Mouse (Mus musculus): ENCODE measurements at regions not wholly inside any gene's neighbourhood (a gene's known extent, or its start where the extent isn't known, plus 50 kb on each side); places are given as distances from the start of the nearest gene placed in this dataset.

DNA sequence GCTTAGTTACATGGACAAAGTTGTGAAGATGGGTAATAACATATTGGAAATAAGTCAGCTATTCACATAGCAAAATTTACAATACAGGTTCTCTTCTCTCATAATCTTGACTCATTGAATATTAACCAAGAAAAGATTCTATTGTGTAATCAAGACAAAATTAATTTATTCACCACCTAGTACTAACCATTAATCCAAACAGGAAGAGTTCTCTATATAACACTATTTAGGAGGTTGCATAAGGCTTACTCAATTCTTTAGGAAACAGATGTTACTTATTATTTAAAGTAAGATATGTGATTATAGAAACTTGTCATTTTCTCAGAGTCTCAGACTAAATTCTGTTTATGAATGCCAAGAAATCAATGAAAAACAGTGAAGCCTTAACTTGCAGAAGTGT, 600.4 kb upstream of the Tusc1 start:
- DNase-seq (ENCODE audit: low read depth, low spot score) = no peak

DNA sequence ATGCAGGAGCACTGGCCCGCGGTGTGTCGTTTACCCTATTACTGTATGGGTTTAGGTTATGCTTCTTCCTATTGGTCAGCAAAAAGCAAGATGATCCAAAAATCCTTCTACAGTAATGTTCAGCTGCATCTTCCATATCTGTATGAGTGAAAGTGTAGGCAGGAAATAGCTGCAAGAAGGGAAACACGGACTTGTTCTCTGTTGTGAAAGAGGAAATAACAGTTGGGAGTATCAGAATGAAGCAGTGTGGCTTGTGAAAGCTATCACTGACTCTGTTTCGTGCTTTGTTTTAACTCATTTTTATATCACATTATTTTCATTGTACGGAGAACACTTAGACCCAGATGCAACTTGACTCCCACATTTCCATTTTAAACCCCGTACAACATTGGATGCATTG, 591.8 kb upstream of the Tusc1 start:
- no peak for DNase-seq (ENCODE audit: low read depth, low spot score)

DNA sequence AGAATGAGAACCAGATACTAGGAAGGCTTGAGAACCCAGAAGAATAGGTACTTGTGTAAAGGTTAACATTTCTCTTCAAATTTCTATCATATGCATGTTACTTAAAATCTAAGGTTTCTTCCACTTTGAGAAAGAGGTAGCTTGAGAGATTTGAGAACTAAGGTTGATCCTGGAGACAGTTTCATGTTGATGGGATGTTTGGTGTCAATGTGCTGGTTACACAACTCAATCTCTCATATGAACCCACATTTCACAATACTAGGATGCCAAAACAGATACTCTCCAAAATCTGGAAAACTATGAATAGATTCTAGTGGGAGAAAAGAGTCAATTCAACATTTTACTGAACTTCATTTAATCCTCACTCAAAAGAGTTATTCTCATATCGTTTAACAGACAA, 589.1 kb upstream of the Tusc1 start:
- DNase-seq (ENCODE audit: low read depth, low spot score) = no peak

DNA sequence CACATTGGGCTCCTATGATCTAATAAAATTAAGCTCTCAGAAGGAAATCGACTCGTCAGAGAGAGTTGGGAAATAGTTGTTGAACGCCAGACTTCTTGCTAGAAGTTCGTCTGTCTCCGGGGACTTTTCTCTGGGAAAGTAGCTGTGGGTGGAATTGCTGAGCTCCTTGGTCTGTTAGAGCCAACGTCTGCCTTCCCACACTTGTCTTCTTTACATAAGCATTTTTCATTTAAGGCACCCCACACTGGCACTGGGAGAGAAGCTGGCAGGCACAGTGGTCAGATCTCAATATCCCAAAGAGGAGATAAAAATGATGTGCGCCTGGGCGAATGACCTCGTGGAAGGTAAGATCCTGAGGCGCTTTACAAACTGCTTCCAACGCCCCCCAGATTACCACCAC, 551.3 kb upstream of the Tusc1 start:
- no peak for DNase-seq (ENCODE audit: low read depth, low spot score)

DNA sequence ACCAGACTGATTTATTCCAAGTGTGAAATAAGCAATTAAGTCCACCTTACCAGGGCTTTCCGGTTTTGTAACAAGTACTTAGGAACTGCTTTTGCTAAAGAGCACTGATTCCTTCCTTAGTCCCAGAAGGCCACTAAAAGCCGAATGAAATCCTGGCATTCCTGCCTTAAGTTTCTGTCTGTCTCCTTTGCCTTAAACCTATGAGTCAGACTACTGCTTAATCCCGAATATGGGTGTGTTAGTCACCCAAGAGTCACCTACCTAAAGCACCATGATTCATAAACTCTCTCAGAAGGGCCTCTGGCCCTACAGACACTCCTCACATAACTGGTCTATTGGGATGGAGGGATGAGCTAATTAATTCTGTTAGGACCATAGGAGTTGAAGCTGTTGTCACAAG, 546.0 kb upstream of the Tusc1 start:
- no peak for DNase-seq (ENCODE audit: low read depth, low spot score)

DNA sequence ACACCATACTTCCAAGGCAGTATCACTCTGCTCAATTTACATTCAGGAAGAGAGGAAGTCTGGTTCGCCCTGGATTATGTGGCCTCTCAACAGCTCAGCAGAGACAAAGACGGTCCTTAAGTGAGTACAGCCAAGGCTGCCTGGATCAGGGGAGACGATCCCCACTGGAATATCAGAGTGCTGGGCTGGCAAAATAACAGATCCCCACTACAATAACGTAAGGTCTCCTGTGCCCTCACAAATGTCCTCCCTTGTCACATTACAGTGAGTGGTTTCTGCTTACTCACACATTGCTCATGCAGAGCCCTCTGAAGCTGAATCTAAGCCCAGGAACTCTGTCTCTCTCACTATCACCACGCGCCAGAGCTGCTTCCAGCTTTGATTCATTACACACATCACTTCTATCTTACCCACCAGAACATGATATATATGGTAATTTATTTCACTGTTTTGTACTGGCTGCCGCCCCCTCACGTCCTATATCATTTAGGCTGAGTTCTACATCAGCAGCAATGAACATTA, 544.1 kb upstream of the Tusc1 start:
- peak; percentile 34 for DNase-seq (ENCODE audit: low read depth, low spot score)

DNA sequence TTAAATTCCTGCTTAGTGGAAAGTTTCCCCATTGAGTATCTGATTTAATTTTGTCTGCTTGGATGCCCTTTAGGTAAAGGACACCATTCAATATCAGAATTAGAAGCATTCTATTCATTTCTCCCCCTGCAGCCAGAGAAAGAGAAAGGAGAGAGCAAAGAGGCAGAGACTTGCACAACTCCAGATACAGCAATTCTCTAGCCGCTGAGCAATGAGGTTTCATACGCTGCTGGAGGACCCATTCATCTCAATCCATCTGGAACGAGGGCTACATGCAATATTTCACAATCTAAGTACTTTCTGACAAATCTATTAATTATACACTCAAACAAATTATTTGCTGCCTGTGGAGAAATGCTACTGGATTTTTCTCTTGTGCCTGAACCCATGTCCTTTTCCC, 538.0 kb upstream of the Tusc1 start:
- DNase-seq (ENCODE audit: low read depth, low spot score) = no peak

DNA sequence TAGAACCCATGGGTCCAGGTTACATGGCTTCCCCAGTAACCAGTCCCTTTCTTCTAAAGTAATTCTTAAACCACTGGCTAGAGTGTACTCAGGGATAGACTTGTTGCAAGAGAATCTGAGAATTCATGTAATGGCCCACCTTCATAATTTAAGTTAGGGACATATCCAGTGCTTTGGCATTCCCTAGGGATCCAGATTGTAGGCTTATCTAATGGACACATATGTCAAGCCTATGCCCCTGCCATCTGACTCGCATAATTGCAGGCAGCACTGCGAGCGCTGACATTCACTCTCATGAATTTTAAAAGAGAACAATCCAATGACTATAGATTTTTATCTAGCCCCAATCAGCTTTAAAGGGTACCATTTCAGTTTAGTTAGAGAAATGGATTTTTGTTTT, 518.1 kb upstream of the Tusc1 start:
- DNase-seq (ENCODE audit: low read depth, low spot score) = no peak

DNA sequence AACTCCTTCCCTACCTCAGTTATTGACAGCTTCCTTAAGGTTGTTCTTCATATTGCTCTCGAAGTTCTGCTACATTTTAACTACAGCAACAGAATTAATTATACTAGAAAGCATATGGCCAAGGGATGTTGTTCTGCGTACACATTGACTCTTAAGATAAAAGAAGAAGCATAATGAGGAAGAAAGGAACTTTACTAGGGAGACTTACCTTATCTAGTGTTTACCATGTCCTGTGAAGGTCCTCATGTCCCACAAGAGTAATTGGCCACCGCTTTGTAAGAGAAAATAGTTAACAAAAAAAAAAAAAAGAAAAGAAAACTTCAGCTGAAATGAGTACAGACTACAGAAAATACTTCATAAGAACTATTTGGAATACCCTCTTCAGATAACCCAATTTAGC, 513.9 kb upstream of the Tusc1 start:
- no peak for DNase-seq (ENCODE audit: low read depth, low spot score)

DNA sequence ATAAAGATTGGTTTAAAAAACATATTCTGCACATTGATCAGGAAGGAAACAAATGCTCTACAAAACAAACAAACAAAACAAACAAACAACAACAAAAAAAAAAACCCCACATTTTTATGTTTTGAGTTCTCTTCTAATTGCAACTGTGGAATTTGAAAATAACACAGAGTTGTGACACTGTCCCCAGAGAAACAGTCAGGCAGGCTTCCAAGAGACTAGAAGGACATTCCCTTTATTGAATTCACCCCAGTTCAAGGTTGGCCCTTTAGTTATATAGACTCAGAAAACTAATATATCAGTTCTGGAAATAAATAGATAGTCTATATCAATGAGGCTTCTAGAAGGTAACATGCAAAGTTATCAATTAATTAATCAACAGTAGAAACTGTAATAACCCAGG, 495.4 kb upstream of the Tusc1 start:
- DNase-seq (ENCODE audit: low read depth, low spot score) = no peak

DNA sequence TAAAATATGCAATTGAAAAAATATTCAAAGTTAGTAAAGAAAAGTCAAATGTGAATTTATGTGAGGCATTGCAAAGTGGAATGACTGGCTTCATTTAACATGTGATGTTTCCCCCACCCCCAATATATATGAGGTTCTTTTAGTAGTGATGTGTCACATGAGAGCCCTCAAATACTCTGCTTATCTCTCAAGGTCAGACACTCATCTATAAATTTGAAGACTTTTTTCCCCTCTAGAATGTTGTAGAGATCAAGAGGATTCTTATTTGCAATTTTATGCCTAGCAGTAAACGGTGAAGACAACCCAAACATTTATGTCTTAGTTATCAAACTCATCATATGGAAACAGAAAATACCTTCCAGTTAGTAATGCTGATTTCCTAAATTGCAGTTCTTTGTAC, 457.8 kb upstream of the Tusc1 start:
- DNase-seq (ENCODE audit: low read depth, low spot score) = no peak

DNA sequence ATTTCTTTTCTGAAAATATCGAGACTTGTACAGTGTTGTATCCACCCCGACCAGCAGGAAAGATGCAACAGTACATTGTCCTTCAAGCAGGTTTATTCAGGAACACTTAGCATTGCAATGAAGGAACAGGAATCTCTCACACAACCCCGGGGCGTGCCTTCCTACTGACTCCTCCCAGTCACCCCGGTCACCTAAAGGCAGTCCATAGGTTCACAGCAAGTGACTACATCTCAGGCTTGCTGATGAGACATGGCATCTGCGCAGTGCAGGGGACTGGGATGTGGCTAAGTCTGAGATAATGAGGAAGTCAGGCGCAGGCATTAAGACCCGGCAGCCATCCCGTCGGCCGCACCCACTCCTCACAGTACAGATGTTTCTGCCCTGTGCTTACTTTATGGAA, 454.8 kb upstream of the Tusc1 start:
- DNase-seq (ENCODE audit: low read depth, low spot score) = no peak

DNA sequence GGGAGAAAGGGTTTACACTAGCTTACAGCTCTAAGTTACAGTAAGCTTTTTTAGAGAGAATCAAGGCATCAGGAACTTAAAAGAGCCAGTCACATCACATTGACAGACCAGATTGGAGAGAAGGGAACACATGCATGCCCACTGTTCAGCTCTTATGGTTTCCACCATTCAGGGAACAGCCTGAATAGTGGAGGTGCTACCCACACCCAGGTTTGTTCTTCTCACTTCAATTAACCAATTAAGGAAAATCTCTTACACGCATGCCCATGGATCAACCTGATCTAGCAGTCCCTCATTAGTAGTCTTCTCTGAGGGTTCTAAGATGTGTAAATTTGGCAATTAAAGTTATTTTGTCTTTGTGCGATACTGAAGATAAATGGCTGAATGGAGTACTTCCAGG, 419.2 kb upstream of the Tusc1 start:
- no peak for DNase-seq (ENCODE audit: low read depth, low spot score)

DNA sequence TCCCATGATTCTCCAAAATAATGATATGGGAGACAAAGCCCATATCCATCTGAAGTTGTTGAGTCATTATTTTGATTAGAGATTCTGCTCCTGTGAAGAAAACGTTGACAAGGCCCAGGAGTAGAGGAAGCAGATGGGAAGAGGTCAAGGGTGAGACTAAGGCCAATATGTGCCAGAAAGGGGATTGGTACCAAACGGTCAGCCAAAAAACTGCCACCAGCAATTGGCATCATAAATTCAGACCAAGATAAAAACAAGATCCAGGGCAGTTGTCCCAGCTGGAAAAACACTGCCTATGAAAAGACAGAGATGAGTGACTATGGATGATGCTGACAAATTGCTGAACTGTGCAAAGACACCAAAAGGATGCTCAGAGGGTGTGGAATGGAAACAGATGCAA, 411.0 kb upstream of the Tusc1 start:
- no peak for DNase-seq (ENCODE audit: low read depth, low spot score)

DNA sequence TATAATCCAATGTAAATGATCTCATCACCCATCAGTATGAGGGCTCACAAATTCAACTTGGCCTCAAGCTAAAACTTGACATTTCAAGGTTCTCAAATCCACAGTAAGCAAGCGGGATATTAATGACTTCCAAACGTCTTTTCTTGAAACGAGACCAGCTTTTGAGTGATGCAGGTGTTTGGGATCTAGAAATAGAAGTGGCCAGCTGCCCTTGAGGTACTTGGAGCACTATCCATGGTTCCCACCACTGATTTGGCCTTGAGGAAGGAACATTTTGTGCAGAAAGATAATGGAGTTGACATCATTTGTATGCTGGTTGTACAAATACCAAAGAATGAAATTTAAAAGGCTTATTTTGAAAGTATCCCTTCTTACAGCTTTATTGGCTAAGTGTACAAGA, 378.4 kb upstream of the Tusc1 start:
- no peak for DNase-seq (ENCODE audit: low read depth, low spot score)

DNA sequence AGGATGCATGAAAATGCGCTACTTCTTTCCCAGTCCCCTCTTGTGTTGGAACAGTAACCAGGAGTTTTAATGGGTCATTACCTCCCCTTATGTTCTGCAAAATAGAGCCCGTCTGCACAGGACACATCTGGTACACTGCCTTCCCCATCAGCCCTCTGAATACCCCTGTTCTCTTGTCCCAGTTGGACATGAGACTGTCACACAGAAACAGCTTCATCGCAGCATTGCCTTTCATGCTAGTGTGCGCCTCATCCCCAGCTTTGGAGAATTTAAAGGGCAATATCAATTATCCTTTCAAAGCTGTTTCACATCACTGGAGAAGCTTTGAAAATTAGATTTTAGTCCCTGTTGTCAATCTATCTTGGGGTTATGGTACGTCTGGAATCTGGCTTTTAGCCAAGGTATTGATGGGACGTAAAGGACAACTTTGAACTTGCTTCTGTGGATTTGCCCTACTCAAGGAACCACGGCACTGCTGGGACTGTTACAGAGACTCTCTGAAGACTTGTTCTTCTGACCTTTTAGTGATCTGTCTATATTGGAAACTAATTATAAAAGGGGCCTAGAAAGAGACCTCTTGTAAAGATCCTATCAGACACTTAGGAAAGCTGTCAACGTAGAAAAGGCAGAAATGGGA, 341.2 kb upstream of the Tusc1 start:
- DNase-seq (ENCODE audit: low read depth, low spot score) = no peak

DNA sequence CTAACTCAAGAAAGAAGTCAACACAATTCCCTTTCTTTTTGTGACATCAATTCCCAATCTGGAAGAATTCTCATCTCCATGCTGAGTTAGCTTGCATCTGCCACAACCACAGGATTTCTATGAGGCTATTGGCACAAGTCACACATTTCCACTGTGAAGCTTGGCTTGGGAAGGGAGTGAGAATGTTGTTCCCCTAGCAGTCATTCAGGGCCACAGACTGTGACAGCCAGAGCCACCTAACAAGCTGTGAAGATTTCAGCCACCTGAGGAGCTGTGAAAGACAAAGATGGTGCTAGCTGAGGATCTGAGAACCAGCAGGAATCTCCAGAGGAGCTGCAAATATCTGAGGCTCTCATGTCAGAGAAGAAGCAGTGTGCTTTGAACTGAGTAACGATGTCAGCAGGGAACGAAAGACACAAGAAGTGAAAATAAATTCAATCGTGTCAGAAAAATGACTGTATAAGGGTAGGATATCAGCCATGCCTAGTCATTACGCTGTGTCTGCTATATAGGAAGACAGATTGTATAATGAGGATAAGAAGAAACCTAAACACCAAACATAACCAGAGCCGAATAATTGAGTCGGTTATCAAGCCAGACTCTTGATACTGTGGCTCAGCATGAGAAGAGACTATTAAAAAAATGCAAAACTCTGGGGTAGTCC, 340.6 kb upstream of the Tusc1 start:
- DNase-seq (ENCODE audit: low read depth, low spot score) = no peak

DNA sequence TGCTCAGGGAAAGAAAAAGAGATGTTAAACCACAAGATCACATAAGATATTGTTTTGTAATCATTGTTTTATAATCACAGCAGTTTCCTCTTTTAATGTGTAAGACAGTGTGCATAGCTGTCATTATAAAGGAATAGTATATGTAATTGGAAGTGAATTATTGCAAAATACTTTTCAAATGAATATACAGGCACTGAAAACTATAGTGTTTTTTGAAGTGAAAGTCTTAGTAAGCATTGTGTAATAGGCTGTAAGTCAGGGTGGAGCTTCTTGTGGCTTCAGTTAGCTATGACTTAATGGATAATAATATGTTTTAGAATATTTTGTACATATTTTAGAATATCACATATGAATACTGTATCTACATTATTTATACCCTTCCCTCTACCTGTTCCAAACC, 333.7 kb upstream of the Tusc1 start:
- no peak for DNase-seq (ENCODE audit: low read depth, low spot score)

DNA sequence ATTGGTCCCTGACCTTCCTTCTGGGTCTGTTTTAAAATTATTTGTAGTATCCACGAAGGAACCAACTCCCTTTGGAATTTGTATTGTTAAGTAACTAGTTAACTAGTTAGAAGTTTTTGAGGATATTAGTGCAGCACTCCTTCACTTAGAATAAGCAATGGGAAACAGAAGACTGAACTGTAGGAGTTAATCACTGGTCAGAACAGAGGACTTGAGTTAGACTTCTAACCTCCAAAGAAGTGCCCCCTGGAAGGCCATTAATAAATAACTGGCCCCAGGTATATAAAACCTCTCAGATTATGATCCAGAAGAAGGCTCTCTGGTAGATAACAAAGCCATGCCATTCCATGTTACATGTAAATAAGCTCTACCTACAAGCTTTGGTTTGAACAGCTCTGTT, 329.0 kb upstream of the Tusc1 start:
- no peak for DNase-seq (ENCODE audit: low read depth, low spot score)

DNA sequence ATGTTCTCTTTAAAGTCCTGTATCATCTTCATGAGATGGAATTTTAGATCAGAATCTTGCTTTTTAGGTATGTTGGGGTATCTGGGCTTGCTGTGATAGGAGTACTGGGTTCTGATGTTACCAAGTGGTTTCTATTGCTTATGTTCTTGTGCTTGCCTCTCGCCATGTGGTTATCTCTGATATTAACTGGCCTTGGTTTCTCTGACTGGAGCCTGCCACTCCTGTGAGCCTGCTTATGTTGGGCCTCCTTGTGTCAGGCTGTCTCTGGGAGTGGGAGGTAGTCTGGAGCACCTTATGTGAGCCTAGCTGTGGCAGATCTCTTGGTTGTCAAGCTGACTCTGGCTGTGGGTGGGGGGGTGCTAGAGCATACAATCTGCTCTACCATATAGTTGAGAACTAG, 302.9 kb upstream of the Tusc1 start:
- no peak for DNase-seq (ENCODE audit: low read depth, low spot score)

DNA sequence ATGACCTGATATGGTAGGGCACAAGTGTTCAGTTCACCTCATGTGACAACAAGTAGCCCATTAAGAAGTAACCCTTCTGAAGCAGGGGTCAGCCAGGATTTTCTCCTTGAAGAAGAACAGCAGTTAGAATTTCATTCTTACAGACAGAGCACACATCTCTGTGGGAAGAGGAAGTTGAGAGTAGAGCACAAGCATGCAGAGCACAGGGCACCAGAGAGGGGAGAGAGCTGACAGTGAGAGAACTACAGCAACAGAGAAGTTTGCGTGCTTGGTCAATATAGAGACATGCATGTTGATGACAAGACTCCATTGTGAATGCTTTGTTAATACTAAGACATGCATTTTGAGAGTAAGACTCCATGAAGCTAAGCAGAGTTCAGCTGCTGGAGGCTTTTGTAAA, 263.2 kb upstream of the Tusc1 start:
- no peak for DNase-seq (ENCODE audit: low read depth, low spot score)

DNA sequence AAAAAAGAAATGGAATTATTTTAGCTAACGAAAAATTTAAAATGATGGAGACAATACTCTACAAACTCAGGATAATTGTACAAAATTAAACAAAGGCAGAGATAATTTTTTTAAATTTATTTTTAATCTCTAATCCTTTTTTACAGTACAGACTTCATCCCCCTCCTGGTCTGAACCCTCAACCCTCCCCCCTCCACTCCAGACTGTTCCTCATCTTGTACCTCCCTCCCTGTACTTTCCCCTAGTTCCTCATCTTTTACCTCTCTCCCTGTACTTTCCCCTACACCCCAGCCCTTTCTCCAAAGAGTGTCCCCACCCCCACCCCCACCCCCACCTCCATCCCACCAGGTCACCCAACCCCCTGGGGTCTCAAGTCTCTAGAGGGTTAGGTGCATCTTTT, 249.0 kb upstream of the Tusc1 start:
- no peak for DNase-seq (ENCODE audit: low read depth, low spot score)

DNA sequence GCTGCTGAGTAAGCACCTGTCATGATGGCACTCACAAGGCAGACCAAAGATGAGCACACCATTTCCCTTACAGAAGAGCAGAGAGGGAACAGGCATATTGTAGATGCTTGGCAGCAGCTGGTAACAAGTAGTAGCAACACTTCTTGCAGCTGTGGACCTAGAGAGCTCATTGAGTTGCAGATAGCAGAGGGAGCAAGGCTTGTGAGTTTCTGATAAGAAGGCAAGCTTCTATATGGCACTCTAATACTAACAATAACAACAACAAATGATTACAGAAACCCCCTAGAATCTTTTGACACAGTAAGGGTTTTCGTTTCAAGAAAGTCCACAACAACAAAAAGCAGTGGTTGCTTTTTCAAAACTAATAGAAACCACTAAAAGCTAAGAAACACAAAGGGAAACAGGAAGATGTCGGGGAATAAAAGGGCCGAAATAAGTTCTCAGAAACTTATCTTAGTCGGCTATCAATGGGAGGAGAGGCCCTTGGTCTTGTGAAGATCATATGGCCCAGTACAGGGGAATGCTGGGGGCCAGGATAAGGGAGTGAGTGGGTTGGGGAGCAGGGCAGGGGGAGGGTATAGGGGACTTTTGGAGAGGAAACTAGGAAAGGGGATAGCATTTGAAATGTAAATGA, 248.5 kb upstream of the Tusc1 start:
- no peak for DNase-seq (ENCODE audit: low read depth, low spot score)

All from mesoderm, embryonic 11.5 days (tissue).